Mouse (Mus musculus) brain, embryonic 18.5 days (tissue): ENCODE measurements around the gene Proser1.

Experiments used
- DNase-seq: peaks from one replicate; pipeline ENCODE4 v3.0.0-alpha.2; 2012; ENCODE audit warnings: low read depth, low spot score

The Proser1 gene

DNA sequence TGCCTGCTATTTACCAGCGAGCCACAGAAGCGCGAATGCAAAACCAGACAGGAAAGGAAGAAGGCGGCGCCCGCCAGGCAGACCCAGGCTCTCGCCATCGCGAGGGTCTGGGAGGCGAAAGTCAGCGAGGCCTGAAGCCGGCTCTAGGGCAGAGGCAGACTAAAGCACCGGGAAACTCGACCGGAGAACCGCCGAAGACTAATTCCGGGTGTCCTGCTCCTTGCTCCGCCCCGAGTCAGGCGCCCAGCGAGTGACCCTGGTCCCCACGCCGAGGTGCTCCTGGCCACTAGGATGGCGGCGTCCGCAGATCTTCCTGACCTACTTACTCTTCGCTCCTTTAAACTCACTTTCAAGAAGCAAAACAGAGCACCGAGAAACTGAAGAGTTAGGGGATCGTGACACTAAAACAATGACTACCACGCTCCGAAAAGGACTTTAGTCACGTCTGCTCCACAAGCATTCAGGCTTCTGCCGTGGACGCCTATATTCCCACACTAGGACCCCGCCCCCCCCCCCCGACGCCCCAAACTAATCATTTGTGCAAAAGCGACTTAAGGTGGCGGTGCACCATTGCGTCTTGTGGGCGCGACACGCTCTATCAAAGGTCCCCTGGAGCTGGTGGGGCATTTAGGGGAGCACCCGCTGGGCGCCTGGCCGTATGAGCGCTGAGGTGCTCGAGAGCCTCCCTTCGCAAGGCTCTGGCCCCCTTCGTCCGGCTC lies at the start of gene Proser1, which contains the start of gene Nhlrc3:
TSS of gene Proser1 (plus strand) at position 621 of the 719 bp plus-strand sequence.
TSS of gene Nhlrc3 (minus strand) at position 287 of the 719 bp plus-strand sequence.
- DNase-seq: peak; percentile 95

- DNase-seq: no peak
These were observed 49.5 kb upstream of the Proser1 start for GRCm38 (mm10) chr3:53413959-53414358.

- DNase-seq: peak; percentile 45
These were observed 47.4 kb upstream of the Proser1 start for GRCm38 (mm10) chr3:53416036-53416506.

DNA sequence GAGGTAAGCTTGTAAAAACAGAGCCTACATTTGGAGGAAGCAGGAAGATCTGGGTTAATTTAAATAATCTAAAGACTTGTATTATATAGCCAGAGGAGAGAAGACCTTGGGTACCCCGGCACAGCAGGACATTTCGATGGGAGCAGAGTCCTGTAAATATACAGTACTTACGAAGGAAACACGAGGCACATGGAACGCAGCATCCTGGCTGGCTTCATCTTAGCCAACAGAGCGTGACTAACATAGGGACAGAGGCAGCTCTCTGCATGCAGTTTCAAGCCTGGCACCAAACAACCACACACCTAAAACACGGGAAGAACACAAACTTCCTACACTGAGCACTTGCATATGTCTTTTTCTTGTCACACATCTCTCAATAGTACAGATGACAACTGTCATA lies 45.8 kb upstream of the Proser1 start:
- DNase-seq: no peak

GRCm38 (mm10) chr3:53421656-53422055 lies 41.8 kb upstream of the Proser1 start:
- no peak for DNase-seq

GRCm38 (mm10) chr3:53422691-53423090 lies 40.8 kb upstream of the Proser1 start:
- DNase-seq: no peak

DNA sequence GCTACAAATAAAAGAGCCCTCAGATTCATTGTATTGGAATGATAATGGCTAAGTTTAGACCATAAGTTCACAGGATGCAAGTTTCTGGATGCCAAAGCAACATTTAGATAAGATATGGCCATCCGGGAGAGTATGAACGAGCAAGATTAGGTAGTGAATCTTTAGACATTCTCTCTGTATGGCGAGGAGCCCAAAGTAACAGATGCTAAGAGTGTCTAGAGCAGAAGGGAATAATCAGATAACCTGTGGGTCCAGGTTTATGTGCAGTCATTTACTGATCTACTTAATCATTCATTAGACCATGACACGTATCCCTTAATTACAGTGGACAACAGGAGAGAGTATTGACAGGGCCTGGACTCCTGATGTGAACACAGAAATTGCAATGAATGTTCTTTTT lies 39.9 kb upstream of the Proser1 start:
- no peak for DNase-seq

DNA sequence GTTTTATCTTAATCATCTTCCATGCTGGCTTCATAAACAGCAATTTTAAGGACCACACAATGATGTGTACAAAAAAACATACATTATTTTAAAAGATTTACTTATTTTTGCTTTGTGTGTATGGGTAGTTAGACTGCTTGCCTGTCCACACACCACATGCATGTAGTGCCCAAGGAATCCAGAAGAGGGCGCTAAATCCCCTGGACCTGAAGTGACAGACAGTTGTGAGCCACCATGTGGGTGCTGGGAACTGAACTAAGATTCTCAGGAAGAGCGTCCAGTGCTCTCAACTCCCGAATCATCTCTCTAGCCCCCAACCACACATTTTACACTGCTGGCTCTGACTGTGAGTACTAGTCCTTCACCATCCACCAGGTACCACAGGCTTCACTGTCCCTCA lies 28.9 kb upstream of the Proser1 start:
- no peak for DNase-seq

GRCm38 (mm10) chr3:53436550-53436949 lies 26.9 kb upstream of the Proser1 start:
- no peak for DNase-seq

- no peak for DNase-seq
These were observed 17.9 kb upstream of the Proser1 start for GRCm38 (mm10) chr3:53445540-53445939.

- no peak for DNase-seq
These were observed 16.7 kb upstream of the Proser1 start for GRCm38 (mm10) chr3:53446801-53447200.

GRCm38 (mm10) chr3:53448208-53448607 lies 15.3 kb upstream of the Proser1 start:
- DNase-seq: peak; percentile 79

DNA sequence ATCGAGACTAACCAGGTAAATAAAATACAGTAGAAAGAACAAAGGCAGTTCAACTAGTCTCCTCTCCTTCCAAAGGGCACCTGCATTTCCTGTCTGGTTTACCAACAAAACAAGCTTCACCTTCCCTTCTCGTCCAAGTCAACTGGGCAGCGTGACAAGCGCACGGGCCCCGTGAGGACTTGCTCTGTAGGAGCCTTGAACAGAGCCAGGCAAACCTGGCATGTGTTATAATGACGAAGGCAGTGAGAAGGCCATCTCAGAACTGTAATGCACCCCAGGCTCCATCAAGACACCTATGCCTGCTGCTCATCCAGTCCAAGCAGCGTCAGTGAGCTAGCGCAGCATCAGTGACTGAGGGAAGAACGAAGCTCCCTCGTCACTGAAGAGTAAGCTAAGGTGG lies 12.8 kb upstream of the Proser1 start:
- no peak for DNase-seq

- no peak for DNase-seq
These were observed 11.1 kb upstream of the Proser1 start for GRCm38 (mm10) chr3:53452351-53452750.

GRCm38 (mm10) chr3:53453346-53453745 lies 10.1 kb upstream of the Proser1 start:
- DNase-seq: no peak

DNA sequence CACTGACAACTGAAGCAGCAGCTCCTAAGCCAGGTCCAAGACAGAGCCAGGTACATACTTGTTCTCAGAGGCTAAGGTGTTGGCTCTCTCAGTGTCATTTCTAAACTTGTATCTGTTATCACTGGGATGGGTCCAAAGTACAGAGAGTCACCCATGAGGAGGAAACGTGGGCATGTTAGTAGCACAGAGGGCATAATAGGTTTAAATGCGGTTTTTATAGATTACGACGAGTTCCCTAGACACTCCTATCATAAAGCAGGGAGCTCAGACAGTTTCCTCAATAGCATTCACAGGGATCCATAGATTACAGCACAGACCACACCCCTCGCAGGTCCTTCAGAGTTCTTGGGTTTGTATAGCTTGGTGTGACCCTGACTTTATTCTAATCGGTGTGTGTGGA lies 9.5 kb upstream of the Proser1 start:
- DNase-seq: no peak

GRCm38 (mm10) chr3:53454561-53454960 lies 8.9 kb upstream of the Proser1 start:
- no peak for DNase-seq

DNA sequence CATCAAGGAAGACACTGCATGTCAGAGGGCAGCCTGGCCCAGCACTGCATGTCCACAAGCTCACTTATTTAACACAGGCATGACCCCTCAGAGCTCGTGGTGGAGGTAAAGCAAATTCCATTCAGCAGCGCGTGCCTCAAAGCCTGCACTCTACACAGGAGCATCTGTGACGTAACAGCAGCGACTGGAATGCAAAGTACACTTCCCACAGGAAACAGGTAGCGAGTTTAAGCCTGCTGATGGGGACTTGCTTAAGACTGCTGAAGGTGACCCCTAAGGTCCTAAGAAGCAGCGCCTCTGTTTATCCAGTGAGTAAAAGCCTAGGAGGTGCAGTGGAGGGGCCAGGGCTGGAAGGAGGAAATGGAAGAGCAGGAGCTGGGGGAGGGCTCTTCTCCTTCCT lies 8.5 kb upstream of the Proser1 start:
- no peak for DNase-seq

DNA sequence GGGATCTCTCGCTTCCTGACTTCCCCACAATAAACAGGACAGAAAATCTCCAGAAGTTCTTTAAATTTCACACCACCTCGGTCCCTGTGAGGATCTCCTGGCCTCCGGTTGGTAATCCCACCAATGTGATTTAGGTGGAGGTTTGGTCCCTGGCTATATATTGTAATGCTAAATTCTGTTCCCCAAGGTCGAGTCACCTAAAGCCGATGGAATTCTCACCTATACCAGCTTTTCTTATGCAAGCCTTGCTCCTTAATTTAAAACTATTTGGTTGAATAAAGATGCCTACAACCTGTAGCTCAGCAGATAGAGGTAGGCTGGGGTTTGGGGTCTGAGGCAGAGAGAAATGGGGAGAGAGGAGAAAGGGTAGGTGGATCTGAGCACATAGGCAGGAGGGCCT lies 5.7 kb upstream of the Proser1 start:
- DNase-seq: no peak

DNA sequence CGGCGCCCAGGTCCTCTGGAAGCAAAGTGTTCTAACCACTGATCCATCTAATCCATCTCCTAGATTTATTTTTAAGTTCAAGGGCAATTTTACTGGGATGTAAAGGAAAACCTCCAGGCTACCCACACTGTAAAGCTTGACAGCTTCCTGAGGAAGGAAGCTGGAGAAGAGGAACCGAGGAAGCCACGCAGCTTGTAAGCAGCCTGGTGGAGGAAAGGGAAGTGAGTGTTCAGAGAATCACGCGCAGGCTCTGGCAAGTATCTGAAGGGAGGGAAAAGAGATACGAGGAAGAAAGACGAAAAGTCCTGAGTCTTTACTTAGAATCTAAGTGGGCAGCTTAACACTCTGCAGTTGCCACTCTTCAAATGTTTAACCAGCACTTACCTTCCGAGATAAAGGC lies 3.4 kb upstream of the Proser1 start:
- no peak for DNase-seq

- DNase-seq: no peak
These were observed 793 bp upstream of the Proser1 start for GRCm38 (mm10) chr3:53462701-53463045.

- no peak for DNase-seq
These were observed 274 bp downstream of the Proser1 start for GRCm38 (mm10) chr3:53463765-53464114.

DNA sequence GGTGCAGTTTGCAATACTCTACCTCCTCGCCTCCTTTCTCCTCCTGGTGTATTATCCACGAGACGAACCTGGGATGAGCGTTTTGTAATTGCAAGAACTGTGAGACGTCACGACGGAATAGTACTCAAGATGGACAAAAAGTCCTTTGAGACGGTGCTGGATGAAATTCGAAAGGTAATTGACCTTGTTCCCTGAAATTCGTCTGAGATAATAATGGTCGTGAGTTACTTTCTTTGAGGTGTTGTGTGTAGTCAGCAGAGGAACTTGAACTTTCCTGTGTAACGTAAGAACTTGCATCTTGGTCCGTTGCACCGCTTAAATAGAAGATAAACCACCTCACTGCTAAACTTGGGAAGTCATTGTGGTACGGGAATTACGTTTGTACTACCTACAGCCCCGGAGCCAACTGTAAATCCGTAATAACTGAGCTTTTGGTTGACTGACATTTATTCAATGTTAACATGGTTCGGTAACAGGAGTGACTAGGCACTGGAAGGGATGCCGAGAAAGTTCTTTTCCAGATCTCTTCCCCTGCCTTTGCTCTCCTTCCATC lies 756 bp downstream of the Proser1 start:
- no peak for DNase-seq

DNA sequence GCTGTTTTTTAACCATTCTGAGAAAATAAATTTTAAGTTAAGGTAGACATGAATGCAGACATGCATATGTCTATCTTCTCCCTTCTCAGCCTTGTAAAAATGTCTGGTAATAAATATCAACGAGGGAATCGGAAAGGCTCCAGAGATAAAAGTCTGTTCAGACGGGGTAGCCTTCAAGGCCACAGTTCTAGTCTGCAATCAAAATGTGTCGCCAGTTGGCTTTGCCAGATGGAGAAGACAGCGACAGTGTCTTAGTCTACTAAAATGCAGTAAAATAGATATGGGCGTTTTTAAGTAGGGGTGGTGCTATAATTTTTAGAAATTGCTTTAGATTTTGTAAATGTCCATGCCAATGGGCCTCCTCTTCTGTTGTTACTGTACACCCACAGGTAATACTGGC lies 1.9 kb downstream of the Proser1 start:
- no peak for DNase-seq
